Mouse (Mus musculus) neutrophil, adult 5-6 weeks (primary cell): ENCODE results near the gene Atg9b. TPM values are rescaled to one million over a fixed set of nuclear protein-coding genes. Genes with fewer than 3 reads are reported as not detected.
"Not testable (repeated sequence)": the region's sequence is repeated elsewhere in the genome, so short reads cannot be mapped to it uniquely, and the experiment has no call there.

Source experiments
- ATAC-seq: fragments of 151-379, 151-347 bp; 2 replicates; pipeline ENCODE4 v1.8.0; 2017; ENCODE audit warnings: mild to moderate bottlenecking, moderate TSS enrichment; ENCODE audit not compliant: insufficient number of reproducible peaks, poor library complexity, low FRiP score, severe bottlenecking; ENCODE audit errors: extremely low read depth
- total RNA-seq: library from RNA; stranded (forward); fragments of 200-1000 nt; gene quantifications from 2 replicates; pipeline ENCODE4 v1.2.3, GENCODE M21; 2017

The Atg9b gene
- total RNA-seq, 1 experiment from 2014 or later: not detected

GRCm38 (mm10) chr5:24409466-24409865 lies 17.5 kb upstream of the Atg9b start:
- no peak for ATAC-seq

- ATAC-seq: no peak
Observed at GRCm38 (mm10) chr5:24408651-24409050, 16.7 kb upstream of the Atg9b start.

GRCm38 (mm10) chr5:24405389-24405876 lies 13.5 kb upstream of the Atg9b start:
- ATAC-seq: no peak

GRCm38 (mm10) chr5:24404594-24405360 lies 12.8 kb upstream of the Atg9b start:
- ATAC-seq: no peak

- ATAC-seq: no peak
Observed at GRCm38 (mm10) chr5:24401969-24402368, 10.0 kb upstream of the Atg9b start.

- no peak for ATAC-seq
Observed at GRCm38 (mm10) chr5:24400911-24401605, 9.1 kb upstream of the Atg9b start.

- no peak for ATAC-seq
Observed at GRCm38 (mm10) chr5:24400362-24400761, 8.4 kb upstream of the Atg9b start.

- no peak for ATAC-seq
Observed at GRCm38 (mm10) chr5:24399686-24400085, 7.7 kb upstream of the Atg9b start.

- not testable (repeated sequence) for ATAC-seq
Observed at GRCm38 (mm10) chr5:24396254-24396653, 4.3 kb upstream of the Atg9b start.

- peak; percentile 89 for ATAC-seq
Observed at GRCm38 (mm10) chr5:24394165-24394894, 2.4 kb upstream of the Atg9b start.

GRCm38 (mm10) chr5:24393392-24393997 lies 1.6 kb upstream of the Atg9b start, which contains the start of gene Abcb8:
TSS of gene Abcb8 (plus strand) at chr5:24393663.
- peak; percentile 71 for ATAC-seq

- no peak for ATAC-seq
Observed at GRCm38 (mm10) chr5:24392724-24393123, 781 bp upstream of the Atg9b start.

GRCm38 (mm10) chr5:24389658-24390020 lies 2.3 kb downstream of the Atg9b start:
- no peak for ATAC-seq

GRCm38 (mm10) chr5:24389011-24389657 lies 2.8 kb downstream of the Atg9b start:
- ATAC-seq: no peak

- no peak for ATAC-seq
Observed at GRCm38 (mm10) chr5:24388246-24388915, 3.6 kb downstream of the Atg9b start.

GRCm38 (mm10) chr5:24387264-24388241 lies 4.4 kb downstream of the Atg9b start:
- no peak for ATAC-seq

GRCm38 (mm10) chr5:24385887-24386550 lies 5.9 kb downstream of the Atg9b start:
- no peak for ATAC-seq
